Mouse (Mus musculus) CH12.LX (cell line): Measurements from ENCODE around the gene Lmna.
A peak's percentile ranks its signal among the peaks of the same experiment; 100 is the strongest.

Experiments
- CTCF ChIP-seq, 2 experiments: IDR thresholded peaks in 1 of 2; conservative IDR thresholded peaks in 1 of 2; 2 replicates each; pipeline ENCODE4 v1.5.1; 2011 to 2012; ENCODE audit warnings: low read depth in 2 of 2, low read length in 2 of 2, improper control_type of control experiment in 1 of 2, inconsistent platforms in 1 of 2, mild to moderate bottlenecking in 1 of 2, moderate library complexity in 1 of 2
- ELF1 ChIP-seq: IDR thresholded peaks from 2 replicates; pipeline ENCODE4 v1.6.1; 2014; ENCODE audit warnings: low read depth, mild to moderate bottlenecking, inconsistent platforms, low read length, improper control_type of control experiment
- EP300 ChIP-seq: IDR thresholded peaks from 2 replicates; pipeline ENCODE4 v1.6.1; 2011; ENCODE audit warnings: low read length, improper control_type of control experiment
- MAFK ChIP-seq: IDR thresholded peaks from 2 replicates; pipeline ENCODE4 v1.6.1; 2011; ENCODE audit warnings: low read length, improper control_type of control experiment; ENCODE audit not compliant: insufficient replicate concordance
- MAX ChIP-seq: IDR thresholded peaks from 2 replicates; pipeline ENCODE4 v1.6.1; 2011; ENCODE audit warnings: low read length, improper control_type of control experiment
- MAZ ChIP-seq: IDR thresholded peaks from 2 replicates; pipeline ENCODE4 v1.6.1; 2012; ENCODE audit warnings: low read depth, mild to moderate bottlenecking, inconsistent platforms, low read length, improper control_type of control experiment, moderate library complexity
- MEF2A ChIP-seq: IDR thresholded peaks from 2 replicates; pipeline ENCODE4 v1.6.1; 2014; ENCODE audit warnings: low read depth, mild to moderate bottlenecking, inconsistent platforms, low read length, improper control_type of control experiment, borderline replicate concordance
- MYC ChIP-seq: IDR thresholded peaks from 2 replicates; pipeline ENCODE4 v1.6.1; 2011; ENCODE audit warnings: low read depth, mild to moderate bottlenecking, improper control_type of control experiment, low read length
- POLR2A ChIP-seq: IDR thresholded peaks from 2 replicates; pipeline ENCODE4 v1.6.1; 2011; ENCODE audit warnings: low read depth, mild to moderate bottlenecking, improper control_type of control experiment, low read length
- SIN3A ChIP-seq: IDR thresholded peaks from 2 replicates; pipeline ENCODE4 v1.6.1; 2012; ENCODE audit warnings: low read length, improper control_type of control experiment, inconsistent platforms
- TCF12 ChIP-seq: IDR thresholded peaks from 2 replicates; pipeline ENCODE4 v1.6.1; 2014; ENCODE audit warnings: low read depth, mild to moderate bottlenecking, inconsistent platforms, low read length, improper control_type of control experiment
- USF1 ChIP-seq: IDR thresholded peaks from 2 replicates; pipeline ENCODE4 v1.6.1; 2014; ENCODE audit warnings: low read depth, mild to moderate bottlenecking, inconsistent platforms, low read length, improper control_type of control experiment
- ZMIZ1 ChIP-seq: IDR thresholded peaks from 2 replicates; pipeline ENCODE4 v1.6.1; 2012; ENCODE audit warnings: low read depth, mild to moderate bottlenecking, inconsistent platforms, low read length, improper control_type of control experiment

GRCm38 (mm10) chr3:88532299-88532674, 22.5 kb upstream of the Lmna start, which contains the start of gene Mex3a:
- TF ChIP-seq POLR2A: no peak
- TF ChIP-seq SIN3A: no peak
- no peak for TF ChIP-seq CTCF (conservative IDR thresholded peaks at IDR 0.05 in 1 of 2, IDR thresholded peaks at IDR 0.05 in 1 of 2; ENCODE audit: low read depth in 2 of 2, low read length in 2 of 2)
- TF ChIP-seq MYC: no peak
- TF ChIP-seq ZMIZ1: no peak
- TF ChIP-seq USF1: no peak
- TF ChIP-seq MEF2A: no peak
- TF ChIP-seq EP300: no peak
- no peak for TF ChIP-seq ELF1
- TF ChIP-seq TCF12: no peak
- TF ChIP-seq MAX: no peak
- no peak for TF ChIP-seq MAFK
- 0 out of 2 replicates have a peak, but pooled peaks have one; percentile 14 for TF ChIP-seq MAZ
